Mouse (Mus musculus) intestine, postnatal 0 days (tissue): ENCODE measurements around the gene Piezo1. TPM values are rescaled to one million over a fixed set of nuclear protein-coding genes. Genes with fewer than 3 reads are reported as not detected.

Experiments
- ATAC-seq: fragments of 200-750 bp; cut with Nextera tagmentation; 2 replicates; pipeline ENCODE4 v1.8.0; 2017; ENCODE audit warnings: mild to moderate bottlenecking, moderate TSS enrichment, moderate library complexity
- H3K27ac ChIP-seq: fragments of 300-500 bp; sonication (generic); 2 replicates; pipeline ENCODE4 v1.5.1; 2014; ENCODE audit warnings: mild to moderate bottlenecking, low read depth, low read length, moderate library complexity
- H3K27me3 ChIP-seq: fragments of 300-500 bp; sonication (generic); replicated peaks from 2 replicates; pipeline ENCODE4 v1.6.1; 2014; ENCODE audit warnings: low read length, mixed read lengths; ENCODE audit not compliant: control insufficient read depth, insufficient read depth
- H3K36me3 ChIP-seq: fragments of 300-500 bp; sonication (generic); 2 replicates; pipeline ENCODE4 v1.6.1; 2014; ENCODE audit warnings: mild to moderate bottlenecking, moderate library complexity; ENCODE audit not compliant: control insufficient read depth, insufficient read depth
- H3K4me1 ChIP-seq: fragments of 300-500 bp; sonication (generic); replicated peaks from 2 replicates; pipeline ENCODE4 v1.6.1; 2014; ENCODE audit warnings: antibody characterized with exemption, low read length, mixed read lengths; ENCODE audit not compliant: control insufficient read depth, insufficient read depth
- H3K4me2 ChIP-seq: fragments of 300-500 bp; sonication (generic); replicated peaks from 2 replicates; pipeline ENCODE4 v1.6.1; 2014; ENCODE audit warnings: low read depth, mild to moderate bottlenecking, moderate library complexity
- H3K4me3 ChIP-seq: fragments of 300-500 bp; sonication (generic); 2 replicates; pipeline ENCODE4 v1.5.1; 2014; ENCODE audit warnings: low read depth, low read length
- H3K9ac ChIP-seq: fragments of 300-500 bp; sonication (generic); 2 replicates; pipeline ENCODE4 v1.6.1; 2014; ENCODE audit warnings: mild to moderate bottlenecking, low read depth, low read length
- H3K9me3 ChIP-seq: fragments of 300-500 bp; sonication (generic); 2 replicates; pipeline ENCODE4 v1.6.1; 2016; ENCODE audit warnings: mixed run types; ENCODE audit not compliant: control insufficient read depth
- CTCF ChIP-seq: sonication (generic); IDR thresholded peaks from 2 replicates; pipeline ENCODE4 v1.5.1; 2016; ENCODE audit warnings: low read depth, mild to moderate bottlenecking, control low read depth, antibody characterized with exemption, moderate library complexity
- WGBS: fragments of 180-500 bp; shearing (Covaris S2); extraction: QIAGEN DNeasy Blood & Tissue Kit; methylation state at CpG from one replicate; pipeline ENCODE4 v1.1.7; 2014; 5-methylcytosine and 5-hydroxymethylcytosine counted together
- polyA plus RNA-seq: library from polyadenylated mRNA; unstranded; fragments of >200 nt; fragmentation: Nextera tagmentation; extraction: Ambion mirVana; gene quantifications from 2 replicates; pipeline ENCODE4 v1.2.1, GENCODE M21; 2015

Gene Piezo1
- polyA plus RNA-seq, 1 experiment from 2014 or later, result 4.4 TPM

GRCm38 (mm10) chr8:122586171-122586570 lies 35.0 kb upstream of the Piezo1 start:
- Histone ChIP-seq H3K27ac (peak overlapping the region; percentile 93), H3K4me1 (0 out of 2 replicates have a peak, but pooled peaks cover 7% of the 10 kb centered on the region), H3K4me2 (peak overlapping the region; percentile 30; the same call in 1 of the 2 replicates)

GRCm38 (mm10) chr8:122585411-122585891 lies 34.3 kb upstream of the Piezo1 start:
- H3K27me3 ChIP-seq, result no peaks in the 10 kb centered on the region
- H3K4me1 ChIP-seq, result 0 out of 2 replicates have a peak, but pooled peaks cover 7% of the 10 kb centered on the region
- peak overlapping the region; percentile 93 for H3K27ac ChIP-seq
- H3K4me2 ChIP-seq, result peak overlapping the region; percentile 30
- H3K36me3 ChIP-seq, result no peaks in the 10 kb centered on the region
- H3K9ac ChIP-seq, result peak overlapping the region; percentile 22; the same call in 1 of the 2 replicates
- WGBS, result 18% methylated on average over 14 of the region's 14 CpGs
- no peaks in the 10 kb centered on the region for H3K9me3 ChIP-seq
- 0 out of 2 replicates have a peak overlapping the region, but pooled peaks have one; percentile 0 for H3K4me3 ChIP-seq
- ATAC-seq, result peak; percentile 82
- TF ChIP-seq CTCF, result no peak

More at GRCm38 (mm10) chr8:122586171-122586570, 35.0 kb upstream of the Piezo1 start:
- no peak for ATAC-seq
- no peak overlapping the region for H3K4me3 ChIP-seq
- TF ChIP-seq CTCF, result no peak
- H3K36me3 ChIP-seq, result no peaks in the 10 kb centered on the region
- no peaks in the 10 kb centered on the region for H3K9me3 ChIP-seq
- 71% methylated on average over 7 of the region's 7 CpGs for WGBS
- H3K9ac ChIP-seq, result peak overlapping the region; percentile 22; the same call in 1 of the 2 replicates
- no peaks in the 10 kb centered on the region for H3K27me3 ChIP-seq

- Histone ChIP-seq H3K27ac (peak overlapping the region; percentile 93), H3K9ac (0 out of 2 replicates have a peak overlapping the region, but pooled peaks have one; percentile 12), H3K4me1 (0 out of 2 replicates have a peak, but pooled peaks cover 7% of the 10 kb centered on the region), H3K27me3 (no peaks in the 10 kb centered on the region), H3K4me2 (0 out of 2 replicates have a peak overlapping the region, but pooled peaks have one; percentile 30), H3K4me3 (0 out of 2 replicates have a peak overlapping the region, but pooled peaks have one; percentile 0), H3K9me3 (no peaks in the 10 kb centered on the region), H3K36me3 (no peaks in the 10 kb centered on the region)
- 63% methylated on average over 9 of the region's 9 CpGs for WGBS
- TF ChIP-seq CTCF, result no peak
- no peak for ATAC-seq
Measured at GRCm38 (mm10) chr8:122584981-122585380, 33.9 kb upstream of the Piezo1 start.

- 61% methylated on average over 13 of the region's 15 CpGs for WGBS
- no peaks in the 10 kb centered on the region for H3K27me3 ChIP-seq
- H3K4me1 ChIP-seq, result peaks cover 7% of the 10 kb centered on the region; the same call in 1 of the 2 replicates
- H3K27ac ChIP-seq, result no peak overlapping the region
- no peaks in the 10 kb centered on the region for H3K9me3 ChIP-seq
- TF ChIP-seq CTCF, result no peak
- no peak overlapping the region for H3K9ac ChIP-seq
- no peak overlapping the region for H3K4me3 ChIP-seq
- no peak for ATAC-seq
- no peaks in the 10 kb centered on the region for H3K36me3 ChIP-seq
- no peak overlapping the region for H3K4me2 ChIP-seq
Measured at GRCm38 (mm10) chr8:122580926-122581325, 29.8 kb upstream of the Piezo1 start.

GRCm38 (mm10) chr8:122579196-122579595 lies 28.1 kb upstream of the Piezo1 start:
- TF ChIP-seq CTCF, result no peak

GRCm38 (mm10) chr8:122577116-122577515 lies 26.0 kb upstream of the Piezo1 start:
- H3K36me3 ChIP-seq, result peaks cover 14% of the 10 kb centered on the region
- ATAC-seq, result no peak
- no peak for TF ChIP-seq CTCF
- H3K4me1 ChIP-seq, result peaks cover 13% of the 10 kb centered on the region; the same call in 1 of the 2 replicates
- H3K9ac ChIP-seq, result no peak overlapping the region; the same call in 1 of the 2 replicates
- 37% methylated on average over 10 of the region's 10 CpGs for WGBS
- no peaks in the 10 kb centered on the region for H3K27me3 ChIP-seq
- peak overlapping the region; percentile 66 for H3K4me3 ChIP-seq
- H3K9me3 ChIP-seq, result no peaks in the 10 kb centered on the region
- H3K27ac ChIP-seq, result no peak overlapping the region
- peak overlapping the region; percentile 86 for H3K4me2 ChIP-seq

More at GRCm38 (mm10) chr8:122579196-122579595, 28.1 kb upstream of the Piezo1 start:
- H3K4me2 ChIP-seq, result no peak overlapping the region
- 42% methylated on average over 7 of the region's 7 CpGs for WGBS
- ATAC-seq, result no peak
- H3K27me3 ChIP-seq, result no peaks in the 10 kb centered on the region
- H3K4me3 ChIP-seq, result no peak overlapping the region
- no peak overlapping the region for H3K27ac ChIP-seq
- H3K36me3 ChIP-seq, result no peaks in the 10 kb centered on the region
- no peak overlapping the region for H3K9ac ChIP-seq
- H3K9me3 ChIP-seq, result no peaks in the 10 kb centered on the region
- peaks cover 8% of the 10 kb centered on the region; the same call in 1 of the 2 replicates for H3K4me1 ChIP-seq
